Mouse (Mus musculus) right cerebral cortex, adult 18-20 months (tissue): ENCODE data around the gene Parp4.

Source experiments
- DNase-seq: peaks from one replicate; pipeline ENCODE4 v3.0.0; 2022; ENCODE audit warnings: mixed read lengths

Gene Parp4

DNA sequence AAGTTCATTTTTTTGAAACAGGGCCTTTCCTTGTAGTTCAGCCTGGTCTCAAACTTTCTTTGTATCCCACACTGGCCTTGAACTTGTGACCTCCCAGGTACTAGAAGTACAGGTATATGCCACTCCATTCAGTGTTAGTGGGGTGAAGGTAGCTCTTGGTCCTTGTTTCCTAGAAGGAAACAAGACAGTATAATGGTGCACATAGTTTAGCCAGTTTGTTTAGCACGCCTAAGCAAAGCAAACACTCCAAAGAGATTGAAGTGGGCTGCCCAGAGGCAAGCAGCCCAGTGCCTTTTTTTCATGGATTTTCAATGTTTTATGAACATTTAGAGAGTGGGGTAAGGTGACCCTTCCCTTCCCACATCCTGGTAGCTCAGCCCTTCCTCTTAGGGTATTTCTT is 42.1 kb downstream of the Parp4 start:
- no peak for DNase-seq

DNA sequence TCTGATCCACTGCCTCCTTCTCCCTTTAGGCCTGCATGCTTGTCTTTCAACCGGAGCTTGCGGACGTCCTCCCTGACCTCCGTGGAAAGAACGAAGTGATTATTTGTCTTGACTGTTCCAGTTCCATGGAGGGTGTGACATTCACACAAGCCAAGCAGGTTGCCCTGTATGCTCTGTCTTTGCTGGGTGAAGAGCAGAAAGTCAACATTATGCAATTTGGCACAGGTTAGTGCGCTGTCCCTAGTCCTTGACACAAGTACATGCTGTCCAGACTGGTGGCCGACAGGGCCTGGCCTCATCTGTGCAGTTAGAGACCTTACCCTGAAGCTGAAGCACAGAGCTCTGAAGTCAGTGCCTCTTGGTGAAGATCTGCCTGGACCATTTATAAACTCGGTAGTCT is 45.0 kb downstream of the Parp4 start:
- DNase-seq, result no peak

- no peak for DNase-seq
Measured at GRCm38 (mm10) chr14:56626202-56626601, 50.8 kb downstream of the Parp4 start.

DNA sequence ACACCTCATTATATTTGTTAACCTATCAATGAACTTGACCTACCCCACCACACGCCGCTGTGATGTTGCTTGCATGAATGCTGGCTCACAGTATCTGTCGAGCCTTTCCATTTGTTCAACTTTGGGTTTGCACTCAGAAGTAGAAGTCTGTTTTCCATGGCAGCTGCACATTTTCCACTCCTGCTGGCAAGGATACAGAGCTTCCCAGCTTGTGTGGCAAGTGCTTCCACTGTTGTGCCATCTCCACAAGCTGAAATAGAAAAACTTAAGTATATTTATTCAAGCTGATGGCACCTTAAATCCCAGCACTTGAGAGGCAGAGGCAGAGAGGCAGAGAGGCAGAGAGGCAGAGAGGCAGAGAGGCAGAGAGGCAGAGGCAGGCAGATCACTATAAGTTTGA is 52.9 kb downstream of the Parp4 start:
- DNase-seq, result peak; percentile 38

DNA sequence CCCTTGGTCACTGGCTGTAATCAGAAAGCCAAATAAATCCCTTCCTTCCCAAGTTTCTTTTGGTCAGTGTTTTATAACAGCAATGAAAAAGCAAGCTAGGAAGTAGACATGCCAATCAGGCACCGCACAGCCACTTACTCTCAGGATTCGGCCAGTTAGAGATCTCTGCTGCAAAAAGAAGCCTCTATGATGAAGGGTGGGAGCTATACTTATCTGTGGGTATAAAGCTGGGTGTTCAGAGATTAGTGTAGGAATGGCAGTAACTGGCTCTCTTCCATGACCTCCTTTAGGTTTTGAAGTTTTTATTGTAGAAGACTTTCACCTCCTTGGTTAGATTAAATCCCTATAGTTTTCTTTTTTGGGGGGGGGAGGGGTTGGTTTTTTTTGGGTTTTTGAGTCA is 55.7 kb downstream of the Parp4 start:
- no peak for DNase-seq

- peak; percentile 17 for DNase-seq
Measured at GRCm38 (mm10) chr14:56647206-56647605, 71.8 kb downstream of the Parp4 start.

GRCm38 (mm10) chr14:56649448-56649847 is 74.0 kb downstream of the Parp4 start:
- no peak for DNase-seq

GRCm38 (mm10) chr14:56665651-56666050 is 90.2 kb downstream of the Parp4 start:
- peak; percentile 42 for DNase-seq

DNA sequence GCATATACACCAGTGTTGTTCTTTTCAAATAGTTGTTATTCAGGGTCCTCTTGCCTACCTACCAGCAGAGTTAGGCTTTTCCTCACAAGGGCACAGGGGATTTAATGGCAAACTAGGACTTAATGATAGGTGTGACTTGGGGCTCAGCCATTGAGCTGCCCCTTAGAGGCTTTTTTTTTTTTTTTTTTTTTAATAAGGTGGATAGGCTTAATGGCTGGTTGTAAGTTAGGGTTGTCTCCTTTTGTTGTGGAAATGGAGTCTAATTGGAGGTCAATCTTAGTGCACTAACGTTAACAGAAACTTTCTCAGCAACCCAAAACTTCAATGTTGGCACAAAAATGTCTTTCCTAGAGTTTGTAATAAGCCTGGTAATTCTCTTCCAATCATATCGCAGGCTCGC is 91.5 kb downstream of the Parp4 start:
- DNase-seq, result no peak

GRCm38 (mm10) chr14:56667969-56668802 is 92.8 kb downstream of the Parp4 start, which contains the start of gene Mphosph8:
Mphosph8 (plus strand) TSS chr14:56668248.
- peak; percentile 100 for DNase-seq

GRCm38 (mm10) chr14:56669046-56669620 is 93.7 kb downstream of the Parp4 start:
- DNase-seq, result no peak

DNA sequence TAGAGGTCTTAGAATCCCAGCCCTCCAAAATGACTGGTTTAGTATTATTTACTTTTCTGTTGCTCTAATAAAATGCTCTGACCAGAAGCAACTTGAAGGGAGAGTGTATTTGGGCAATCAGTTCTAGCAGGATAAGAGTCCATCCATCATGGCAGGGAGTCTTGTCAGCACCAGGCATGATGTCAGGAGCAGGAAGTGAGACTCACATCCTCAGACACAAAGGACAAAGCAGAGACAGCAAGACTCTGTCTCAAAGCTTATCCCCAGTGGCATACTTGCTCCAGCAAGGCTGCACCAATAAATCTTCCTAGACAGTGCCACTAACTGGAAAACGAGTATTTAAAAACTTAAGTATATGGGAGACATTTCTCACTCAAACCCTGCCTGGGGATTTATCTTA is 110.0 kb downstream of the Parp4 start:
- DNase-seq, result no peak

DNA sequence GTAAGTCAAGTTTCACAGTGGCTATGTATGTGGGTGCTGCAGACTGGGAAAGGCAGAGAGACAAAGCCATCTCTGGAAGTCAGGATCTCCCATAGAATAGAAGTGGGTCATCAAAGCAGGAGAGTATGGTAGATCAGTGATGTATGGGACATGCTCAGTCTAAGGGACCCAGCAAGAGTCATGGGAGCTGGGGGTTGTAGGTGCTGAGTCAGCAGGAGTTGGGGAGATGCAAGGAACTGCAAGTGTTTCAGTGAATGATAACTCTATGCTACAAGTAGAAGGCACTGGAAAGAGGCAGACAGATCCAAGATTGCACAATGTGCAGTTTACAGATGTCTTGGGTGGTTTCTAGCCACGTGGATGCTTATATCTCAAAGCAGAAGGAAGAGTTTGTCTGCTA is 113.7 kb downstream of the Parp4 start:
- no peak for DNase-seq

GRCm38 (mm10) chr14:56689766-56690165 is 114.3 kb downstream of the Parp4 start:
- peak; percentile 28 for DNase-seq

DNA sequence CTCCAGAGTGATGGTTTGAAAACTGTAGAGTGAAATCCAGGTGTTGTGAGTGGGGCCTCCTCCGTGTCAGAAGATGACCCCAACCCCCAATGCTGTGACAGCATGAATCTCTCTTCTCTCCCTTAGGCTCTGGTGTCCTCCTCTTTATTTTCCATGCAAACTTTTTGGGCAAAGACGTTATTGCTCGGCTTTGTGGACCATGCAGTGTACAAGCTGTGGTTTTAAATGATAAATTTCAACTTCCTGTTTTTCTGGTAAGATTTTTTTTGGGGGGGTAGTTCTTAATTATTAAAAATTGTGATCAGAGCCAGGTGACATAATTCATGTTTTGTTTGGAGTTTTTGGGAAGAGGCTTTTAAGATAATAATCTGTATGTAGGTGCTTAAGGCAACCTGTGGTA is 120.1 kb downstream of the Parp4 start:
- DNase-seq, result no peak

GRCm38 (mm10) chr14:56697836-56698235 is 122.4 kb downstream of the Parp4 start:
- DNase-seq, result no peak

GRCm38 (mm10) chr14:56702644-56703043 is 127.2 kb downstream of the Parp4 start:
- no peak for DNase-seq

GRCm38 (mm10) chr14:56705687-56706086 is 130.3 kb downstream of the Parp4 start:
- no peak for DNase-seq
